Mouse (Mus musculus) hematopoietic stem cell, adult 5-6 weeks (primary cell): Measurements from ENCODE around the gene Lrrc26. TPM values are rescaled to one million over a fixed set of nuclear protein-coding genes. Genes with fewer than 3 reads are reported as not detected.

Experiments used
- ATAC-seq, 2 experiments: fragments of 125-278 bp in 1 of 2; replicated peaks in 1 of 2; 2 replicates each; pipeline ENCODE4 v1.8.0; 2016 to 2017; ENCODE audit warnings: inconsistent platforms in 2 of 2, mild to moderate bottlenecking in 2 of 2, moderate number of reproducible peaks in 2 of 2, low read depth in 1 of 2, moderate TSS enrichment in 1 of 2; ENCODE audit not compliant: low FRiP score in 2 of 2, poor library complexity in 2 of 2, severe bottlenecking in 2 of 2, insufficient read depth in 1 of 2, low TSS enrichment in 1 of 2
- total RNA-seq: library from RNA; stranded (forward); fragments of 172-1452, 232-1000 nt; gene quantifications from 2 replicates; pipeline ENCODE4 v1.2.3, GENCODE M21; 2017

Lrrc26 gene
- total RNA-seq, 1 experiment from 2014 or later, result not detected

- ATAC-seq, result peak in 1 of 2 experiments; percentile 54; a peak in 2 of 4 replicates
Measured at GRCm38 (mm10) chr2:25318119-25318966, 28.6 kb downstream of the Lrrc26 start.

- ATAC-seq, result peak in 1 of 2 experiments; percentile 77; a peak in 3 of 4 replicates
Measured at GRCm38 (mm10) chr2:25318971-25319773, 29.5 kb downstream of the Lrrc26 start, which contains the start of gene Grin1. Grin1 (minus strand) TSS chr2:25319187.

- ATAC-seq, result no peak
Measured at GRCm38 (mm10) chr2:25320084-25320483, 30.4 kb downstream of the Lrrc26 start.

- no peak for ATAC-seq
Measured at GRCm38 (mm10) chr2:25326036-25326435, 36.3 kb downstream of the Lrrc26 start.

GRCm38 (mm10) chr2:25328440-25328839, 38.7 kb downstream of the Lrrc26 start:
- ATAC-seq, result no peak

- ATAC-seq, result no peak
Measured at GRCm38 (mm10) chr2:25331470-25331869, 41.8 kb downstream of the Lrrc26 start.

- peak; percentile 97 to 99 for ATAC-seq
Measured at GRCm38 (mm10) chr2:25332286-25333160, 42.8 kb downstream of the Lrrc26 start, which contains the start of gene Man1b1. Man1b1 (plus strand) TSS chr2:25332338.

- no peak for ATAC-seq
Measured at GRCm38 (mm10) chr2:25333569-25333968, 43.9 kb downstream of the Lrrc26 start.

GRCm38 (mm10) chr2:25338303-25338702, 48.6 kb downstream of the Lrrc26 start:
- ATAC-seq, result peak; percentile 62 to 70

Other genes starting within 250 kb of the Lrrc26 start
- 16.0 and 28.9 TPM in 2 replicates for gene Nsmf, start 235.6 kb upstream of the Lrrc26 start, total RNA-seq
- gene Entpd8, start 209.6 kb upstream of the Lrrc26 start, total RNA-seq, result not detected in 2 replicates
- 1.0 TPM in 1 of 2 replicates, not detected in the other for gene Noxa1, start 194.8 kb upstream of the Lrrc26 start, total RNA-seq
- 2.6 and 4.4 TPM in 2 replicates for gene Nrarp, start 109.2 kb upstream of the Lrrc26 start, total RNA-seq
- gene Tor4a, start 93.0 kb upstream of the Lrrc26 start, total RNA-seq, result 30.0 and 33.3 TPM in 2 replicates
- gene Nelfb, start 78.4 kb upstream of the Lrrc26 start, total RNA-seq, result 40.1 and 53.5 TPM in 2 replicates
- gene Stpg3, start 75.3 kb upstream of the Lrrc26 start, total RNA-seq, result not detected in 2 replicates
- not detected in 2 replicates for gene Fam166a, start 71.2 kb upstream of the Lrrc26 start, total RNA-seq
- 426 and 473 TPM in 2 replicates for gene Tubb4b, start 65.2 kb upstream of the Lrrc26 start, total RNA-seq
- 0.81 TPM in 1 of 2 replicates, not detected in the other for gene Slc34a3, start 55.6 kb upstream of the Lrrc26 start, total RNA-seq
- gene Rnf224, start 53.1 kb upstream of the Lrrc26 start, total RNA-seq, result not detected in 2 replicates
- gene Rnf208, start 47.7 kb upstream of the Lrrc26 start, total RNA-seq, result 0.50 TPM in 1 of 2 replicates, not detected in the other
- gene Cysrt1, start 47.5 kb upstream of the Lrrc26 start, total RNA-seq, result not detected in 2 replicates
- 1.4 and 5.1 TPM in 2 replicates for gene AL732309.1, start 43.1 kb upstream of the Lrrc26 start, total RNA-seq
- 9.9 and 10.8 TPM in 2 replicates for gene Tmem203, start 34.5 kb upstream of the Lrrc26 start, total RNA-seq
- 8.2 and 10.6 TPM in 2 replicates for gene Tprn, start 27.3 kb upstream of the Lrrc26 start, total RNA-seq
- 46.4 and 82.9 TPM in 2 replicates for gene Ssna1, start 17.5 kb upstream of the Lrrc26 start, total RNA-seq
- gene Anapc2, start 17.4 kb upstream of the Lrrc26 start, total RNA-seq, result 39.0 and 46.9 TPM in 2 replicates
- gene Tmem210, start 1.8 kb upstream of the Lrrc26 start, total RNA-seq, result not detected in 2 replicates
- not detected in 2 replicates for gene Grin1, start 29.3 kb downstream of the Lrrc26 start, total RNA-seq
- 60.9 and 70.9 TPM in 2 replicates for gene Man1b1, start 42.4 kb downstream of the Lrrc26 start, total RNA-seq
- 11.9 and 31.6 TPM in 2 replicates for gene Dpp7, start 66.4 kb downstream of the Lrrc26 start, total RNA-seq
- gene Uap1l1, start 75.8 kb downstream of the Lrrc26 start, total RNA-seq, result 8.2 and 12.6 TPM in 2 replicates
- 3.3 and 12.1 TPM in 2 replicates for gene Sapcd2, start 82.4 kb downstream of the Lrrc26 start, total RNA-seq
- not detected in 2 replicates for gene Entpd2, start 106.0 kb downstream of the Lrrc26 start, total RNA-seq
- 0.74 and 2.3 TPM in 2 replicates for gene Npdc1, start 109.4 kb downstream of the Lrrc26 start, total RNA-seq
- gene Fut7, start 133.4 kb downstream of the Lrrc26 start, total RNA-seq, result 23.6 and 28.5 TPM in 2 replicates
- gene Abca2, start 138.8 kb downstream of the Lrrc26 start, total RNA-seq, result 52.7 and 57.5 TPM in 2 replicates
- not detected in 2 replicates for gene Clic3, start 166.9 kb downstream of the Lrrc26 start, total RNA-seq
- gene Paxx, start 171.2 kb downstream of the Lrrc26 start, total RNA-seq, result 27.5 and 28.0 TPM in 2 replicates
- 3.4 and 3.5 TPM in 2 replicates for gene Ptgds, start 180.1 kb downstream of the Lrrc26 start, total RNA-seq
- gene Lcn12, start 204.0 kb downstream of the Lrrc26 start, total RNA-seq, result not detected in 2 replicates
- 20.6 and 25.1 TPM in 2 replicates for gene Fbxw5, start 210.8 kb downstream of the Lrrc26 start, total RNA-seq
- gene C8g, start 211.8 kb downstream of the Lrrc26 start, total RNA-seq, result 0.35 and 2.0 TPM in 2 replicates